Mouse (Mus musculus): ENCODE measurements around the gene Pmepa1.

Gene Pmepa1

GRCm38 (mm10) chr2:173183311-173183710 is 93.0 kb downstream of the Pmepa1 start:
- DNase-seq = no peak

- DNase-seq = no peak
Measured at GRCm38 (mm10) chr2:173182796-173183195, 93.5 kb downstream of the Pmepa1 start.

- no peak for DNase-seq
Measured at GRCm38 (mm10) chr2:173181901-173182300, 94.4 kb downstream of the Pmepa1 start.

- DNase-seq = no peak
Measured at GRCm38 (mm10) chr2:173181486-173181885, 94.8 kb downstream of the Pmepa1 start.

- DNase-seq = no peak
Measured at GRCm38 (mm10) chr2:173180721-173181388, 95.5 kb downstream of the Pmepa1 start.

GRCm38 (mm10) chr2:173180026-173180425 is 96.3 kb downstream of the Pmepa1 start:
- no peak for DNase-seq

- no peak for DNase-seq
Measured at GRCm38 (mm10) chr2:173179046-173179445, 97.3 kb downstream of the Pmepa1 start.

GRCm38 (mm10) chr2:173177951-173178350 is 98.4 kb downstream of the Pmepa1 start:
- no peak for DNase-seq

GRCm38 (mm10) chr2:173177481-173177880 is 98.9 kb downstream of the Pmepa1 start:
- no peak for DNase-seq

- DNase-seq = no peak
Measured at GRCm38 (mm10) chr2:173175703-173176102, 100.6 kb downstream of the Pmepa1 start.

- DNase-seq = no peak
Measured at GRCm38 (mm10) chr2:173174569-173174968, 101.8 kb downstream of the Pmepa1 start.
